Mouse (Mus musculus) C2C12 (cell line): ENCODE measurements at regions not wholly inside any gene's neighbourhood (a gene's known extent, or its start where the extent isn't known, plus 50 kb on each side); places are given as distances from the start of the nearest gene placed in this dataset.

Experiments used
- CTCF ChIP-seq: IDR thresholded peaks from one replicate; pipeline ENCODE4 v1.5.1; 2011; ENCODE audit not compliant: control insufficient read depth, insufficient read depth, insufficient read length
- MYOD1 ChIP-seq: IDR thresholded peaks from one replicate; pipeline ENCODE4 v1.6.1; 2011; ENCODE audit warnings: low read depth; ENCODE audit not compliant: control insufficient read depth, insufficient read length

DNA sequence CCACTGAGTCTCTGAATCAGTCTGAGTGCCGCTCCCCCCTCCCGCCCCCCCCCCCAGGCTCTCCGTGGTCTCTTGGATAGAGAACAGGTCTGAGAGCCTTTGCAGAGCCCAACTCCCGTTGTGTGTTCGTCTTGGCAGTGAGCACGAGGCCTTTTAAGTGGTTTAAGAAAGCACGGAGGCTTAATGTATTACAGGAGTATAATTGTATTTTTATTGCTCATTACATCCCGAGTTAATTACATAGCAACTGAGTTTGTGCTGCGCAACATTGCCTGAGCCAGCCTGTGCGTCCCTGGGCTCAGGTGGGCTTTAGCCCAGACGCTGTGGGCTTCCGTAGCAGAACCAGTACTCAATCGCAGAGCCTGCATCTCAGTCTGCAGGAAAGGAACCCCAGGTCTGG lies 147.1 kb downstream of the Kif26a start:
- TF ChIP-seq MYOD1 (no peak), CTCF (no peak)
